Mouse (Mus musculus) hindbrain, embryonic 12.5 days (tissue): ENCODE data around the gene Grip1. TPM values are rescaled to one million over a fixed set of nuclear protein-coding genes. Genes with fewer than 3 reads are reported as not detected.

Experiments
- ATAC-seq: fragments of 200-750 bp; cut with Nextera tagmentation; 2 replicates; pipeline ENCODE4 v1.8.0; 2017; ENCODE audit warnings: moderate TSS enrichment; ENCODE audit not compliant: low FRiP score
- H3K27ac ChIP-seq: fragments of 300-500 bp; sonication (generic); 2 replicates; pipeline ENCODE4 v1.5.1; 2016; ENCODE audit warnings: mild to moderate bottlenecking
- H3K27me3 ChIP-seq: fragments of 300-500 bp; sonication (generic); 2 replicates; pipeline ENCODE4 v1.6.1; 2016; ENCODE audit warnings: mild to moderate bottlenecking
- H3K36me3 ChIP-seq: fragments of 300-500 bp; sonication (generic); 2 replicates; pipeline ENCODE4 v1.6.1; 2016; ENCODE audit warnings: mild to moderate bottlenecking
- H3K4me1 ChIP-seq: fragments of 300-500 bp; sonication (generic); 2 replicates; pipeline ENCODE4 v1.6.1; 2016
- H3K4me2 ChIP-seq: fragments of 300-500 bp; sonication (generic); replicated peaks from 2 replicates; pipeline ENCODE4 v1.6.1; 2016; ENCODE audit warnings: mild to moderate bottlenecking
- H3K4me3 ChIP-seq: fragments of 300-500 bp; sonication (generic); 2 replicates; pipeline ENCODE4 v1.5.1; 2016; ENCODE audit warnings: mild to moderate bottlenecking
- H3K9ac ChIP-seq: fragments of 300-500 bp; sonication (generic); 2 replicates; pipeline ENCODE4 v1.6.1; 2016; ENCODE audit warnings: mild to moderate bottlenecking, moderate library complexity
- H3K9me3 ChIP-seq: fragments of 300-500 bp; sonication (generic); replicated peaks from 2 replicates; pipeline ENCODE4 v1.6.1; 2016; ENCODE audit warnings: mild to moderate bottlenecking
- WGBS: fragments of 180-500 bp; shearing (Covaris S2); methylation state at CpG from one replicate; pipeline ENCODE4 v1.1.7; 2016; 5-methylcytosine and 5-hydroxymethylcytosine counted together
- polyA plus RNA-seq: library from polyadenylated mRNA; unstranded; fragments of >200 nt; fragmentation: Nextera tagmentation; extraction: Ambion mirVana; gene quantifications from 2 replicates; pipeline ENCODE4 v1.2.1, GENCODE M21; 2016

The Grip1 gene
- polyA plus RNA-seq, 1 experiment from 2014 or later = 15.7 TPM

- Histone ChIP-seq H3K4me2 (no peak overlapping the region), H3K4me3 (no peak overlapping the region), H3K9ac (no peak overlapping the region), H3K27ac (no peak overlapping the region), H3K4me1 (peaks cover 6% of the 10 kb centered on the region), H3K9me3 (no peaks in the 10 kb centered on the region), H3K27me3 (no peaks in the 10 kb centered on the region), H3K36me3 (no peaks in the 10 kb centered on the region)
- ATAC-seq = no peak
- WGBS = 85% methylated on average over 6 of the region's 6 CpGs
Measured at GRCm38 (mm10) chr10:119876721-119877120, 423.1 kb downstream of the Grip1 start.

GRCm38 (mm10) chr10:119878331-119878730 is 424.7 kb downstream of the Grip1 start:
- peak; percentile 82 for ATAC-seq

GRCm38 (mm10) chr10:119884591-119884990 is 431.0 kb downstream of the Grip1 start:
- no peaks in the 10 kb centered on the region for H3K4me1 ChIP-seq
- no peak overlapping the region for H3K4me2 ChIP-seq
- H3K4me3 ChIP-seq = no peak overlapping the region
- ATAC-seq = peak; percentile 29; the same call in 1 of the 2 replicates
- no peak overlapping the region for H3K27ac ChIP-seq
- H3K9ac ChIP-seq = no peak overlapping the region
- no peaks in the 10 kb centered on the region for H3K36me3 ChIP-seq
- no peaks in the 10 kb centered on the region for H3K9me3 ChIP-seq
- H3K27me3 ChIP-seq = no peaks in the 10 kb centered on the region
- 61% methylated on average over 9 of the region's 9 CpGs for WGBS

More at GRCm38 (mm10) chr10:119878331-119878730, 424.7 kb downstream of the Grip1 start:
- Histone ChIP-seq H3K27ac (peak overlapping the region; percentile 30), H3K4me3 (0 out of 2 replicates have a peak overlapping the region, but pooled peaks have one; percentile 0), H3K27me3 (no peaks in the 10 kb centered on the region), H3K4me1 (peaks cover 6% of the 10 kb centered on the region; the same call in 1 of the 2 replicates), H3K9me3 (no peaks in the 10 kb centered on the region), H3K4me2 (peak overlapping the region; percentile 30), H3K9ac (no peak overlapping the region), H3K36me3 (no peaks in the 10 kb centered on the region)
- 19% methylated on average over 12 of the region's 12 CpGs for WGBS

GRCm38 (mm10) chr10:119885563-119885962 is 431.9 kb downstream of the Grip1 start:
- Histone ChIP-seq H3K9me3 (no peaks in the 10 kb centered on the region), H3K36me3 (no peaks in the 10 kb centered on the region), H3K4me1 (no peaks in the 10 kb centered on the region), H3K27ac (no peak overlapping the region), H3K27me3 (no peaks in the 10 kb centered on the region), H3K9ac (no peak overlapping the region), H3K4me2 (no peak overlapping the region), H3K4me3 (no peak overlapping the region)
- 80% methylated on average over 6 of the region's 6 CpGs for WGBS
- no peak for ATAC-seq

- Histone ChIP-seq H3K27me3 (no peaks in the 10 kb centered on the region), H3K27ac (no peak overlapping the region), H3K4me3 (no peak overlapping the region), H3K4me1 (no peaks in the 10 kb centered on the region), H3K36me3 (peaks cover 3% of the 10 kb centered on the region; the same call in 1 of the 2 replicates), H3K4me2 (no peak overlapping the region), H3K9me3 (peaks cover 11% of the 10 kb centered on the region; the same call in 1 of the 2 replicates), H3K9ac (no peak overlapping the region)
- ATAC-seq = no peak
- WGBS = 84% methylated on average over 1 of the region's 1 CpGs
Measured at GRCm38 (mm10) chr10:119886681-119887080, 433.1 kb downstream of the Grip1 start.

- H3K27ac ChIP-seq = no peak overlapping the region
- H3K4me2 ChIP-seq = no peak overlapping the region
- 0 out of 2 replicates have a peak, but pooled peaks cover 3% of the 10 kb centered on the region for H3K36me3 ChIP-seq
- 83% methylated on average over 4 of the region's 4 CpGs for WGBS
- no peak for ATAC-seq
- H3K9ac ChIP-seq = no peak overlapping the region
- H3K27me3 ChIP-seq = no peaks in the 10 kb centered on the region
- no peaks in the 10 kb centered on the region for H3K4me1 ChIP-seq
- no peaks in the 10 kb centered on the region for H3K9me3 ChIP-seq
- no peak overlapping the region for H3K4me3 ChIP-seq
Measured at GRCm38 (mm10) chr10:119902754-119903153, 449.1 kb downstream of the Grip1 start.

GRCm38 (mm10) chr10:119906869-119907268 is 453.2 kb downstream of the Grip1 start:
- WGBS = 77% methylated on average over 7 of the region's 7 CpGs

GRCm38 (mm10) chr10:119917995-119918394 is 464.4 kb downstream of the Grip1 start:
- 80% methylated on average over 9 of the region's 9 CpGs for WGBS
- H3K27ac ChIP-seq = no peak overlapping the region

More at GRCm38 (mm10) chr10:119906869-119907268, 453.2 kb downstream of the Grip1 start:
- no peak overlapping the region for H3K4me3 ChIP-seq
- no peaks in the 10 kb centered on the region for H3K36me3 ChIP-seq
- H3K9me3 ChIP-seq = no peaks in the 10 kb centered on the region
- no peak overlapping the region for H3K27ac ChIP-seq
- no peak overlapping the region for H3K9ac ChIP-seq
- no peaks in the 10 kb centered on the region for H3K4me1 ChIP-seq
- H3K27me3 ChIP-seq = no peaks in the 10 kb centered on the region
- H3K4me2 ChIP-seq = no peak overlapping the region
- no peak for ATAC-seq

GRCm38 (mm10) chr10:119927963-119928362 is 474.3 kb downstream of the Grip1 start:
- WGBS = 88% methylated on average over 5 of the region's 5 CpGs
- no peak for ATAC-seq

More at GRCm38 (mm10) chr10:119917995-119918394, 464.4 kb downstream of the Grip1 start:
- no peaks in the 10 kb centered on the region for H3K27me3 ChIP-seq
- ATAC-seq = no peak
- no peaks in the 10 kb centered on the region for H3K9me3 ChIP-seq
- H3K36me3 ChIP-seq = no peaks in the 10 kb centered on the region
- H3K4me2 ChIP-seq = no peak overlapping the region
- no peak overlapping the region for H3K4me3 ChIP-seq
- H3K4me1 ChIP-seq = no peaks in the 10 kb centered on the region
- H3K9ac ChIP-seq = no peak overlapping the region

GRCm38 (mm10) chr10:119928921-119929320 is 475.3 kb downstream of the Grip1 start:
- 93% methylated on average over 2 of the region's 2 CpGs for WGBS
- no peak overlapping the region for H3K4me2 ChIP-seq
- no peak overlapping the region for H3K9ac ChIP-seq
- ATAC-seq = no peak
- no peak overlapping the region for H3K27ac ChIP-seq
- H3K36me3 ChIP-seq = peaks cover 8% of the 10 kb centered on the region; the same call in 1 of the 2 replicates
- no peaks in the 10 kb centered on the region for H3K9me3 ChIP-seq
- no peaks in the 10 kb centered on the region for H3K27me3 ChIP-seq
- peaks cover 8% of the 10 kb centered on the region for H3K4me1 ChIP-seq
- H3K4me3 ChIP-seq = no peak overlapping the region

More at GRCm38 (mm10) chr10:119927963-119928362, 474.3 kb downstream of the Grip1 start:
- no peak overlapping the region for H3K9ac ChIP-seq
- peaks cover 8% of the 10 kb centered on the region for H3K4me1 ChIP-seq
- no peaks in the 10 kb centered on the region for H3K27me3 ChIP-seq
- no peak overlapping the region for H3K4me2 ChIP-seq
- H3K9me3 ChIP-seq = no peaks in the 10 kb centered on the region
- H3K36me3 ChIP-seq = peaks cover 7% of the 10 kb centered on the region; the same call in 1 of the 2 replicates
- H3K27ac ChIP-seq = no peak overlapping the region
- no peak overlapping the region for H3K4me3 ChIP-seq

GRCm38 (mm10) chr10:119932794-119933193 is 479.2 kb downstream of the Grip1 start:
- Histone ChIP-seq H3K4me2 (no peak overlapping the region), H3K9me3 (no peaks in the 10 kb centered on the region), H3K4me3 (no peak overlapping the region), H3K4me1 (no peaks in the 10 kb centered on the region), H3K27ac (no peak overlapping the region), H3K9ac (no peak overlapping the region), H3K36me3 (peaks cover 8% of the 10 kb centered on the region; the same call in 1 of the 2 replicates), H3K27me3 (no peaks in the 10 kb centered on the region)
- no peak for ATAC-seq
- WGBS = 72% methylated on average over 4 of the region's 4 CpGs

GRCm38 (mm10) chr10:119933362-119933761 is 479.7 kb downstream of the Grip1 start:
- H3K27ac ChIP-seq = no peak overlapping the region
- H3K36me3 ChIP-seq = peaks cover 8% of the 10 kb centered on the region; the same call in 1 of the 2 replicates
- H3K4me1 ChIP-seq = no peaks in the 10 kb centered on the region
- H3K9ac ChIP-seq = no peak overlapping the region
- no peak overlapping the region for H3K4me3 ChIP-seq
- 96% methylated on average over 5 of the region's 5 CpGs for WGBS
- ATAC-seq = no peak
- H3K27me3 ChIP-seq = no peaks in the 10 kb centered on the region
- no peaks in the 10 kb centered on the region for H3K9me3 ChIP-seq
- H3K4me2 ChIP-seq = no peak overlapping the region

- peaks cover 8% of the 10 kb centered on the region; the same call in 1 of the 2 replicates for H3K36me3 ChIP-seq
- no peak overlapping the region for H3K4me3 ChIP-seq
- WGBS = 85% methylated on average over 6 of the region's 6 CpGs
- no peak for ATAC-seq
- no peaks in the 10 kb centered on the region for H3K4me1 ChIP-seq
- H3K9me3 ChIP-seq = no peaks in the 10 kb centered on the region
- no peak overlapping the region for H3K9ac ChIP-seq
- no peak overlapping the region for H3K27ac ChIP-seq
- no peaks in the 10 kb centered on the region for H3K27me3 ChIP-seq
- no peak overlapping the region for H3K4me2 ChIP-seq
Measured at GRCm38 (mm10) chr10:119935231-119935630, 481.6 kb downstream of the Grip1 start.
